Mouse (Mus musculus) myocyte (in vitro differentiated cells): ENCODE data around the gene Resp18.

Experiments
- CEBPB ChIP-seq: IDR thresholded peaks from 2 replicates; pipeline ENCODE4 v1.6.1; 2011; ENCODE audit warnings: mild to moderate bottlenecking, moderate library complexity; ENCODE audit not compliant: poor library complexity, insufficient read depth, severe bottlenecking
- E2F4 ChIP-seq: IDR thresholded peaks from one replicate; pipeline ENCODE4 v1.6.1; 2011; ENCODE audit warnings: mild to moderate bottlenecking, control low read depth, moderate library complexity; ENCODE audit not compliant: insufficient read depth
- MAX ChIP-seq: IDR thresholded peaks from one replicate; pipeline ENCODE4 v1.6.1; 2011; ENCODE audit warnings: low read depth, mild to moderate bottlenecking, control low read depth
- MYOD1 ChIP-seq, 3 experiments: IDR thresholded peaks; one replicate each; pipeline ENCODE4 v1.6.1; 2011; ENCODE audit warnings: control low read depth in 2 of 3, low read depth in 2 of 3, mild to moderate bottlenecking in 2 of 3, moderate library complexity in 1 of 3; ENCODE audit not compliant: insufficient read length in 2 of 3, control insufficient read depth in 1 of 3
- MYOG ChIP-seq, 3 experiments: IDR thresholded peaks; one replicate each; pipeline ENCODE4 v1.6.1; 2011; ENCODE audit warnings: control low read depth in 2 of 3, low read depth in 2 of 3, mild to moderate bottlenecking in 2 of 3; ENCODE audit not compliant: insufficient read length in 2 of 3, control insufficient read depth in 1 of 3, insufficient read depth in 1 of 3
- POLR2A ChIP-seq: IDR thresholded peaks from one replicate; pipeline ENCODE4 v1.6.1; 2011; ENCODE audit warnings: low read depth, mild to moderate bottlenecking, control low read depth, moderate library complexity; ENCODE audit not compliant: insufficient read length
- POLR2AphosphoS2 ChIP-seq: IDR thresholded peaks from one replicate; pipeline ENCODE4 v1.6.1; 2011; ENCODE audit warnings: low read depth, control low read depth; ENCODE audit not compliant: insufficient read length
- REST ChIP-seq: IDR thresholded peaks from one replicate; pipeline ENCODE4 v1.6.1; 2011; ENCODE audit warnings: mild to moderate bottlenecking, control low read depth, moderate library complexity; ENCODE audit not compliant: insufficient read depth, insufficient read length
- SRF ChIP-seq: IDR thresholded peaks from one replicate; pipeline ENCODE4 v1.6.1; 2011; ENCODE audit warnings: low read depth; ENCODE audit not compliant: control insufficient read depth, insufficient read length
- TCF12 ChIP-seq: IDR thresholded peaks from one replicate; pipeline ENCODE4 v1.6.1; 2011; ENCODE audit warnings: mild to moderate bottlenecking, control low read depth; ENCODE audit not compliant: poor library complexity, insufficient read depth, severe bottlenecking
- USF1 ChIP-seq: IDR thresholded peaks from one replicate; pipeline ENCODE4 v1.6.1; 2011; ENCODE audit warnings: low read depth, mild to moderate bottlenecking, control low read depth, moderate library complexity

GRCm38 (mm10) chr1:75243411-75243810, 34.8 kb downstream of the Resp18 start:
- TF ChIP-seq POLR2A: no peak
- no peak for TF ChIP-seq MAX
- no peak for TF ChIP-seq POLR2AphosphoS2
- no peak for TF ChIP-seq MYOG (IDR thresholded peaks at IDR 0.05; ENCODE audit: control insufficient read depth in 1 of 3, insufficient read depth in 1 of 3, insufficient read length in 2 of 3, low read depth in 2 of 3)
- no peak for TF ChIP-seq CEBPB
- TF ChIP-seq E2F4: no peak
- no peak for TF ChIP-seq SRF
- TF ChIP-seq MYOD1 (IDR thresholded peaks at IDR 0.05; ENCODE audit: control insufficient read depth in 1 of 3, insufficient read length in 2 of 3, low read depth in 2 of 3): no peak
- TF ChIP-seq USF1: no peak
- TF ChIP-seq TCF12: no peak
- TF ChIP-seq REST: no peak
